Mouse (Mus musculus): ENCODE measurements around the gene Bcl6. TPM values are rescaled to one million over a fixed set of nuclear protein-coding genes. Genes with fewer than 3 reads are reported as not detected.
A peak's percentile ranks its signal among the peaks of the same experiment; 100 is the strongest.

Bcl6 gene
- 1 to 10 TPM; 4.8 to 9.4 TPM for total RNA-seq (2021)

DNA sequence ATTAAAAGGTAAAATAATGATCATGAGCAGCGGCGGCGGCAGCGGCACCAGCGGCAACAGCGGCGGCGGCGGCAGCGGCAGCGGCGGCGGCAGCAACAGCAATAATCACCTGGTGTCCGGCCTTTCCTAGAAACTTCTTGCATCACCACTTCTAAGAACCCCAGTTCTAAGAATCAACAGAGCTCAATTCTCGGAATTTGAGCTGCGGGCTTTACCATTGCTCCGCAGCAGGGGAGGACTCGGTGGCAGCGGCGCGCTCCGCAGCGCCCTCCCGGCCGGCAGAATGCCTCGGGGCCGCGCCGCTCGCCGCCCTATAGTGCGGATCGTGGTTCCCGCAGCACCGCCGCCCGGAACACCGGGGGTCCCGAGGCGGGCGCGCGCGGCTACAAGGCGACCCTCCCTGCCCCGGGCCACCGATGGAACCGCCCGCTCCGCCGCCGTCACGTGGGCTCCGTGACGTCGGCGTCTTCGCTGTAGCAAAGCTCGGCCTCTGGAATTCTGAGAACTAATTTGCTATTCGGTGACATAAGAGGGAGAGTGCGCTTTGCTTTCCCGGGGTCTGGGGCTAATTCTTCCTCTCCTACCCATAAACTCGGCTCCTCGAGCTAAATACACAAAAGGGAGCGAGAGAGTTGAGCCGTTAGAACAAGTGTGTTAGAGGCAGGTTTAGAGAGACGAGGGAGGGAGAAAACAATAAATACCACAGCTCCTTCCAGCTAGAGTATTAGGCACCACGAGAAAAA, at the start of gene Bcl6, which contains the start of gene Gm37419:
Gene Bcl6 (minus strand): TSS at position 387 of the 743 bp plus-strand sequence.
Gene Gm37419 (plus strand): TSS at position 17 of the 743 bp plus-strand sequence.
- peak; percentile 92 to 93 for DNase-seq
- intact Hi-C loops (cut with DNase I), result loop anchor here (1.0 to 10.0 kb wide), 5 partner anchors 405 to 746 kb away; partner anchors contain the start of gene Lpp

DNA sequence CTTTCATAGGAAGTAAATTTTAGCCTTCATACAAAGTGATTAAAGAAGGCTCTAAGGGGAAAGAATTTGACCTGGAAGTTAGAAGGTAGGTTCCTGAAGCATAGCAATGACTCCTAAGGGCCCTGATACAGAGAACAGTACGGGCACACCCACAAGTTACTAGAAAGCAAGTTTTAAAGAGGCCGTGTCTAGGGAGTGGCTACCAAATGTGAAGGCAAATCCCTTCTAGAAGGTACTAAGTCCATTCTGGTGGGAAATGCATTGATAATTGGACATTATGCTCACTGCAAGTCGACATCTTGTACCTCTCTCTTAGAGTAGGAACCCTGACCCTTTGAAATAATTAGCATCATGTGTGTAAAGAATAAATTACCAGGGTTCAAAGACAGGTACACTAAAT, 47.7 kb upstream of the Bcl6 start:
- intact Hi-C loops (cut with DNase I), result no loop called here
- no peak for DNase-seq

DNA sequence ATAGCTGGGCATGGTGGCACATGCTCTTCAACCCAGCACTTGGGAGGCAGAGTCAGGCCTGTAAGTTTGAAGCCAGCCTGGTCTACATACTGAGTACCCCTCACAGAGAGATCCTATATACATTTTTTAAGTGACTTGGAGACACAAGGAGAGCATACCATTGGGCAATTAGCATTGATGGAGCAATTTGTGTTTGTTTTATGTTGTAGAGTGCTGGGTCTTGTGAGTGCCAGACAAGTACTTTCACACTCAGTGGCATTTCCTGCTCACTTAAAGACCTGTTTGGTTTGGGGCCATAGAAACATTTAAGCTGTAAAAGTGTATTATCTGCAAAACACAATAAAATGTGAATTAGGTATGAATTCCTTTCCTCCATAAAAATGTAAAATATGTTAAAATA, 47.1 kb upstream of the Bcl6 start:
- intact Hi-C loops (cut with DNase I), result no loop called here
- DNase-seq, result no peak

DNA sequence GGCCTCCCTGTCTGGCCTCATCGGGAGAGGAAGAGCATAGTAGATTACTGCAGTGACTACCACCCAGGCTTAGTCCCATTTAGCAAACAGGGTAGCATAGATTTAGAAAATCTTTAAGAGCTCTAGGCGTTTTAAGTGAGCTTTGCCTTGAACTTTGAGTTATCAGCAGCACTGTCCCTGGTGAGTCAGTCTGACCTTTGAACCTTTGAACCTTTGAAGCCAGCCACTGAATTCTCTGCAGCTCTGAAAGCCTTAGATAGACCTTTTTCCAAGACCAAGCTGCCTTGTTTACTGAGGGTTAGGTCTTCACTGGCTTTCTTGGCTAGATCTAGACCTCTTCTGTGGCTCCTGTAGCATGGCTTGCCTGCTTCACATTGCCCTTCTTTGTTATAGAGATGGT, 45.8 kb upstream of the Bcl6 start:
- intact Hi-C loops (cut with DNase I), result no loop called here
- DNase-seq, result no peak

DNA sequence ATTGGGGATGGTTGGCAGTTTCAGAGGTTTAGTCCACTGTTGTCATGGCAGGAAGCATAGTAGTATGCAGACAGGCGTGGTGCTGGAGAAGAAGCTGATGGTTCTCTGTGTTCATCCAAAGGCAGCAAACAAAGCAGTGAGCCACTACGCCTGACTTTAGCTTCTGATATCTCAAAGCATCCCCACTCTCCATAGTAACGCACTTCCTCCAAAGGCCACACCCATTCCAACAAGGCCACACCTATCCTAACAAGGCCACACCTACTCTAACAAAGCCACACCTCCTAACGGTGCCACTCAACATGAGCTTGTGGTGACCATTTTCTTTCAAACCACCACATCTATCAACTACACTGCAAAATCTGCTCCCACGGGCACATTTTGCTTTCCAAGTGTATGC, 44.6 kb upstream of the Bcl6 start:
- intact Hi-C loops (cut with DNase I), result no loop called here
- DNase-seq, result no peak

DNA sequence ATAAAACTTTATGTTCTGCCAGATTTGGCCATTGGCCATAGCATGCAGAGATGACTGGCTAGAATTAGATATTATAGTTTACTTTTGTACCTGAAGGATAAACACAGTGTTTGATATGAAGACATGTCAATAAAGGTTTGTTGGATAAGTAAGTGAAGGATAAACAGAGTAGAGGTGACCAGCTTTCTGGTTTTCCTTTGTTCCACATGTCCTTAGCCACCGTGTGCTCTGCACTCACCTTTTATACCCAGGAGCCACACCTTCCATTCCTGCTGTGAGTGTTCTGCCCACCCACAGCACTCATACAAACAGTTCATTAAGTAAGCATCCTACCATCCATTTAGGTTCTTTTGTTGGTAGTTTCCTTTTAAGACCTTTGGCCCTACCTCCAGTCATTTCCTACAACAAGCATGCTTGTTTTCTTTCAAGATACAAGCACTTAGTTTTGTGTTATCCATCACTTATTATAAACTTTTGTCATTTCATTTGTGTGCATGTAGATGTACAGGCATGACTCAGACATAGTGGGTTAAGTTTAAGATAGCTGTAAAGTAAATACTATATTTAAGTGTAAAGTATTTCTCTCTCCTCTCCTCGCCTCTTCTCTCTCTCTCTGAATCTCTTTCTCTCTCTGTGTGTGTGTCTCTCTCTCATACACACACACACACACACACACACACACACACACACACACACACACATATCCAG, 41.5 kb upstream of the Bcl6 start:
- intact Hi-C loops (cut with DNase I), result no loop called here
- no peak for DNase-seq

DNA sequence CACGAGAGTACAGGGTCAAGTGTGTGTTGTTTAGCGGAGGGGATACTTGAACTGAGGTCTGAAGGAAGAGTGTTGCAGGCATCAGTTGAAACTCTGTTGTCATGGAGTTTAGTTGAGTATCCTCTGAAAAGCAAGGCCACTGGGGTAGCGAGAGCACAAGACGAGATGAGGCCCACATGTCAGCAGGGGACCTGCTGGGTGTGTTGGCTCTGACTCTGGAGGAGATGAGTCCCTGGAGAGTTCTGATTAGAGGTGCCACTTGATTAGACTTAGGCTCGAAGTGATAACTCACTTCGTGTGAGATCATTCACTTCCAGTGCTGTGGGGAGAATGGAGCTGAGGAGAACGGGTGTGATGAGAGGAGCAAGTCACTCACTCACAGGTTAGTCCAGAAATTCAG, 36.8 kb upstream of the Bcl6 start:
- intact Hi-C loops (cut with DNase I), result no loop called here

DNA sequence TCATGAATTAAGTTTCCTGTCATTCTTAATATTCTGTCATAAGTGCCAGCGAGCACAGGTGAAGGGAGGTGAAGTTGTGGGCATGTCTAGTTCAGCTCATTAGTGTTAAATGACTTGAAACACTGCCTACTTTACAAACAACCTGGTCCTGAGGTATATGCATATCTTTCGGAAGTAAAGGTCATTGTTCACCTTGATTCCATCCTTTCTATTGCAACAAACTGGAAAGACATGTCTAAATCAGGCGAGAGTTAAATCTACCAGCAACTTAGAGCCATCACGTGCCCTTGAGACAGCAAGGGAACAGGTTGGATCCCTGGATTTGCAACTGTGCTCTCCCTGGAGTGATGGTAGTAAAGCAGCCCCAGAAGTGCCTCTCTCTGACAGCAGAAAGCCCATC, 34.0 kb upstream of the Bcl6 start:
- DNase-seq, result no peak
- intact Hi-C loops (cut with DNase I), result no loop called here

More for the DNA sequence above, 36.8 kb upstream of the Bcl6 start:
- no peak for DNase-seq

DNA sequence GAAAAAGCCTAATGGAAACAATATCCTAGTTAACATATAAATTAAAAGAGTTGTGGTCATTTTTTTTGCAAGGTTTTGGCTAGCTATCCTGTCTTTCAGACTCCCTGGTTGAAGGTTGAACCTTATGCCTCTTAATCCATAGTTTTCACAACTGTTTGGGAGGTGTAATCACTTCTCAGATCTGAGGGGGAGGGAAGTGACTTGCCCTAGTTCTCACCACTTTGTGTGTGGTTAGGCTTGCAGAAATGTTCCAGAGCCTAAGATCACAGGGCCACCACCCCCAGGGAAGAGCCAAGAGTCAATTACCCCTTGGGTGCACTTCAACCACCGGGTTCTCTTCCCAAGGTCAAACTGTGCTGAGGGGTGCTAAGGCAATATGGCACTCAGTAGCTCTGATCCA, 33.1 kb upstream of the Bcl6 start:
- DNase-seq, result no peak
- intact Hi-C loops (cut with DNase I), result no loop called here

DNA sequence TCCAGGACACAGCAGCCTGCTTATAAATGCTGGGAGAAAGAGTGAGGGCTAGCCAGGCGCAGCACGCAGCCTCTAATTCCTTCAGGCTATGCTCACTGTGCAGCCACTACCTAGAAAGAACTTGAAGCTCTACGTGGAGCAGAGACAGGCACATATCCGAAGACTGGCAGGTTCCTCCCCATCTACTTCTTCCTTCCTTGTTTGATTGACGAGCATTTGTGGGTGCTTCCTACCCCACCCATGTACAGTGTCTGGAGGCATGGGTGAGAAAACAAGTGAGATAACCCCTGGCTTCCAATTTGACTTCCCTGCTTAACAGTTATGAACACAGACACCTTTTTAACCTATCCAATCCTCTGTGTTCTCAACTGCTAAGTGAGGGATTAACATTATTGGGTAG, 28.1 kb upstream of the Bcl6 start:
- no peak for DNase-seq
- intact Hi-C loops (cut with DNase I), result no loop called here

DNA sequence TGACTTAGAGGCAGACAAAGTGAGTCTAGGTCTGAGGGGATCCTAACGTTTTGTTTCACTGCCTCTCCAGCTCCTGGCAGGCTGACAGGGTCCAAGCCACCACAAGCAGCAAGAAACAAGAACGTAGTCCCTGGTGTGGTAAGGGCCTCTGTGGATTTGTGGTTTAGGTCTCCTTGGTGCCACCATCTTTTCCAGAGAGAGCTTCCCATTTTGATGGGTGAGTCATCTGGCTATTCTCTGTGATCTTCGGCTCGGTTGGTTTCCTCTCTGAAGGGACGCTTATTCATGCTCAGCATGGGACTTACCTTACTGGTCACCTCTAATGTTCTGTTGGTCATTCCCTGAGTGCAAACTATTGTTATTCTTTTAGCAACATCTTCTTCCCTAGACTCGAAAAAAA, 27.6 kb upstream of the Bcl6 start:
- no peak for DNase-seq
- intact Hi-C loops (cut with DNase I), result no loop called here

DNA sequence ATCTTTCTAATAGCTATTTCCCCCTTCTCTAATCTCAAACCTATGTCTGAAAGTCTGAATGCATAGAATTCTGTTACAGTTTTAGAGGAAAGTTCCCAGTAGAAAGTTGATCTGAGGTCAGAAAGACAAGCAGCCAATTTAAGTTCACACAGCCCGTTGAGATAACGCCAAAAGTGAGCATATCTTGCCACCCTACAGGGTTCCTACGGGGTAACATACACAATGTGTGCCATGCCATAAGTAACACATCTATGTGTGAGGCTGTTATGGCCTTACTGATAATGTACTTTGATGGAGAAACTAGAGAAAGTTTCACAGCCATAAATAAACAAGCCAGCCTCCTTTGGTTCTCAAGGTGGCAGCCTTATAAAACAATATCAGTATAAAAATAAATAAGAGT, 25.7 kb upstream of the Bcl6 start:
- DNase-seq, result no peak
- intact Hi-C loops (cut with DNase I), result no loop called here

DNA sequence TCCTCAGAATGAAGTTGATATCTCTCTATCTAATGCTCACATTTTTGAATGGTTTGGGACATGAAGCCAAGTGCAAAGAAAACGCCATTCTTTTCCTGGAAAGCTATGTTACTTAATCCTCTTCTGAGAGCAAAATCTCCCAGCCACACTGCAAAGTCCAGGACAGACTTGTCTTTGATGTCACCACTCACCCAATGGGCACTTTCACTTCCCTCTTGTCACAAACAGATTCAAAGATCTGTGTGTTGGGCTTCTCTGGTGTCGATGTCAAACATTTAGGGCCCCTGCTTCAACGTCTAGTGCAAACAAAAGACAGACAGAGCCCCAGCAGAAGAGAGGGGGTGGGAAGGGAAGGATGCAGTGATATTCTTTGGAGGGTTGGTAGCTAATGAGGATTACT, 23.4 kb upstream of the Bcl6 start:
- DNase-seq, result no peak
- intact Hi-C loops (cut with DNase I), result no loop called here

DNA sequence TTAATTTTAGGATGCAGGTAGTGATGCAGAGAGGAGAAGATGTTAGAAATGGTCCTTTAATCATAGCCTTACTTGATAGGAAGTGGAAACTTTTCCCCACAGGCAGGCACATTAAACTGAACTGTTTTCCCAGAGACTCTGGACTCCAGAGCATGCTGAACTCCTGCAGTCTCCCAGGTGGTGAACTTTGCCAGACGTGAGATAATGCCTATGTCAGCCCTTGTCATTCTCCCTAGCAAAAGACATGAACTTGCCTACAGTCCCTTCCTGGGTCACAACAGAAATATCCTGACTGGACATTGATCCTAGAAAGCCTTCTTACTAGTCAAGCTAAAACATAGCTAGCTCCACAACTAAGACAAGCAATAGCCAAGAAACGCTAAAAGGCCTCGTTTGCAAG, 22.7 kb upstream of the Bcl6 start:
- intact Hi-C loops (cut with DNase I), result no loop called here
- no peak for DNase-seq

DNA sequence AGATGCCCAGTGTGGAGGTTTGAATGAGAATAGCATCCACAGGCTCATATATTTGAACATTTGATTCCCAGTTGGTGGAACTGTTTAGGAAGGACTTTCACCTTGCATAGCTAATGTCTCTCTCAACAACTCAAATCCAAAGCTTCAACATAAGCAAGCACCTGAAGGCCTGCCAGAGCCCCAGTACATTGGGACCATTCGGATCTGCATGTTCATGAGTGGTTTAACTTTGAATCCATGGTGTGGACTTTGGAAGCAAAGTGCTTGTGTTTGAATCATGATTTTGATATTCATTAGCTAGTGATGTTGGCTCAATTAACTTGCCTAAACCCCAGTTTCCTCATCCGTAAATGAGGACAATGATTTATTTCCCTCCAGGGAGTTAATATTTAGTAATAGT, 21.2 kb upstream of the Bcl6 start:
- intact Hi-C loops (cut with DNase I), result no loop called here

DNA sequence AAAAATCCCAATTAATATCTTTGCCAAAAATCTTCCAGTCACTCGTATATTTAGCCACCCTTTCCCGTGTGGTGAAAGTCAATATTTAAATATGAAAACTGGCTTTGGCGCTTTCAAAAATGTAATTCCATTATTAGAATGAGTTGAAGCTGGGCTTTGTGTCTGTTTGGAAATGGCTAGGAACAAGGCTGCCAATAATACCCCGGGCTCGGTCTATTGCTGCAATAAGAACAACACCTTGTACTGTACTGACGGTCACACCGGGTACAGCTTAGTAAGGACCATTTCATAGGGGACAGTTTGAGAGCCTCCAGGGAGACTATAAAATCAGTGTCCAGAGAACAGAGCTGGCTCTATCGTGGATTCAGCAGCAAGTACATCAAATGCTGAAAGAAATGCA, 17.3 kb upstream of the Bcl6 start:
- DNase-seq, result no peak
- intact Hi-C loops (cut with DNase I), result no loop called here

More for the DNA sequence above, 21.2 kb upstream of the Bcl6 start:
- DNase-seq, result no peak

DNA sequence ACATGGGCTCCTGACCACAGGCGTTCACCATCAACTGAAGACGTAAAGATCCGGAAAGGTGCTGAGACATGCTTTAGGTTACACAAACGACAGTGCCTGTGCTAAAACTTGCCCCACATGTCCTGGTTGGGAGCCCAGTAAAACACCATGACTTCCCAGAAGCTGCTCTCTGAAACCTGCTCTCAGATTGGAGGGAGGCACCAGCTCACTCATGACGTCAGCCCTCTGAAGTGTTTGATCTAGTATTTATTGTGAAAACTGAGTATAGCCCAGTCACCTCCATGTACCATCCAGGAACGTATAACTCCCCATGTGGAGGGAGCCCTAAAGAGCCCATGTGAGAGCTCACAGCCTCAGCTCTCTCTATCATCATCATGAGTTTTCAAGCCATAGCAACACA, 9.3 kb upstream of the Bcl6 start:
- DNase-seq, result no peak
- intact Hi-C loops (cut with DNase I), result loop anchor here (10.0 kb wide), 1 partner anchor 187 kb away; no protein-coding TSS in a partner anchor

DNA sequence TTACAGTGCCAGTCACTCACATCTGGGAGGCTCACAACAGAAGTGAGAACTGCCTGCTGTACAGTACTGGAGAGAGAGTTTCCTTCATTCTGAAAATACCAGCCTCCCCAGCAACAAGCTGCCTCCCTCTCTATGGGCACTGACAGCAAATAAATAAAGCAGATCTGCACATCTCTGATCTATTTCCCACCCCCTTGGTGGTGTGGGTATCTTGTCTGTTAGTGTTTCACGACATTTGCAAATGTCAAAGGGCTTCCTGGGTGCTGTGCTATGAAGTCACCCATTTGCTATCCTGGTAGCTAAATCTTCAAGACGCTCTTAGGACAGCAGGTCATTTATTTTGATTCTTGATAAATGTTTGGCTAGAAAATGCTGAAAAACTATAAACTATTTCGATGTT, 8.6 kb upstream of the Bcl6 start:
- intact Hi-C loops (cut with DNase I), result loop anchor here (10.0 kb wide), 1 partner anchor 188 kb away; no protein-coding TSS in a partner anchor
- no peak for DNase-seq

DNA sequence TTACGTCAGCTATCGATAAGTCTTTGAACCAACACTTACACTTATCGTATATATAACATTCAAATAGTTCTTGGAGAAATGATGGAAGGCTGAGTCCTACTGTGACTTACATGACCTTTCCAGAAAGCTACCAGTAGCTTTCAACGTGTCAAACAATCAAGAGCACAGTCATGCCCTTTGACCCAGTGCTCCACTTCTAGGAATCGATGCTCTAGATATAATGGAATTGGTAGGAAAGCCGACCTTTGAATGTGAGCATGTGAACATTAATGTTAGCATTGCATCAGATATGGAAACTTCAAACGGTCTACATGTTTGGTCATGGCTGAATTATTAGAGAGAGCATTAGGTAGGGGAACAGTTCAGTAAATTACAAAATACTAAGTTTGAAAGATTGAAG, 7.7 kb upstream of the Bcl6 start:
- no peak for DNase-seq
- intact Hi-C loops (cut with DNase I), result loop anchor here (10.0 kb wide), 1 partner anchor 188 kb away; no protein-coding TSS in a partner anchor

DNA sequence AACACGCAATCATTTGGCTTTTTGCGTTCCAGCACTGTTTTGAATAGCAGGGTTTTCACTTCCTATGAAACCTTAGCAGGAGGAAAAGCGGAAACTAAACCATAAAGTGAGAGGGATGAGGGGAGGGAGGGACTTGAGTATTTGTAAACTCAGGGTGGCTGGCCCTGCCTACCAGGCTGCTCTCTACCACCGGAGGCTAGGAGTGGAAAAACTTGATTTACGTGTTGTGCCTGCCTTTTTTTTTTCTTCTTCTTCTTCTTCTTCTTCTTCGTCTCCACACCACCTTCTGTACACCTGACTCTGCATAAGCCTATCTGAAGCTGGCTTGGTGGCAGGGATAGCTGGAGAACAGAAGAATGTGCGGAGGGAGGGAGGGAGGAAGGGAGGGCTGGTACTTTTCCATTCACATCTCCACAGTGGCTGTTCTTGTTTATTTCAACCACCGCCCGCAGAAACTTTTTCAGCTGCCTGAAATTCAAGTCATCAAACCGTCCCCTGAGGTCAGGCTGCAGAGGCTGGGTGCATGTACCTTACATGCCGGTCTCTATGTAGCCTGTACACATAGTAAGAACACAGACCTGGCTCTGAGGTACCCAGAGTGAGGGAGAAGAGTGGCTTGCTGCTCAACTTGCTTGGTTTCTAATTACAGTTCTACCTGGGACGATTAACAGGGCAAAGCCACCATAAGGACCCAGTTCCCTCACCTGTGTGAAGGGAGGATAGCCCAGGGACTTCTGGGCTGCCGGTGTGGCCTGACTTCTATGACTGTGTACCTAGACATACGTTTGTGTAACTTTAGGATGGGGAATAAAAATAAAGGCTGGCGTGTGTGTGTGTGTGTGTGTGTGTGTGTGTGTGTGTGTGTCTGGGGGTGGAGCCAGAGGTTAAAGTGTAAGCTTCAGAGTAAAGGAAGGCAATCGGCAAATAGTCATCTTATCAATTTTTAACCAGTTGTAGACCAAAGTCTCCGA, 5.0 kb upstream of the Bcl6 start:
- intact Hi-C loops (cut with DNase I), result loop anchor here (5.0 to 10.0 kb wide), 3 partner anchors 191 to 439 kb away; no protein-coding TSS in a partner anchor

More for the DNA sequence above, 5.0 kb upstream of the Bcl6 start:
- DNase-seq, result peak in 1 of 2 experiments; percentile 24
